Mouse (Mus musculus): Measurements from ENCODE around the gene Adra2b. TPM values are rescaled to one million over a fixed set of nuclear protein-coding genes. Genes with fewer than 3 reads are reported as not detected.

Gene Adra2b
- polyA plus RNA-seq, 1 experiment from 2014 or later: 2.9 TPM

DNA sequence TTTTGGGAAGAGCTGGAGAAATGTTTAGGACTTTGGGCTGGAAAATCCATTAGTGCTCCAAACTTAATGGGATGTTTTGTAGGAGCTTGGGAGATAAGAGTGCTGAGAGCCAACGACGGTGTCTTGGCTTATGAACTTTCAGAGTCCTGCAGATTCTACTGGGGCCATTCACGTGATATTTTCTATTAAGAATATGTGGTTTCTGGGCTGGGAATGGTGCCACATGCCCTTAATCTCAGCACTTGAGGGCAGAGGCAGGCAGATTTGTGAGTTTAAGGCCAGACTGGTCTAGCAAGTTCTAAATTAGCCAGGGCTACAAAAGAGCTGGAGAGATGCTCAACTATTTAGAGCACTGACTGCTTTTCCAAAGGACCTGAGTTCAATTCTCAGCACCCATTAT is 27.3 kb downstream of the Adra2b start:
- DNase-seq (ENCODE audit: low spot score, missing footprints) (no peak), ATAC-seq (ENCODE audit: low FRiP score) (no peak)
- 92% methylated on average over 3 of the region's 3 CpGs for WGBS
- Histone ChIP-seq H3K9me3 (ENCODE audit: control insufficient read depth, low read length) (no peaks in the 10 kb centered on the region), H3K27me3 (ENCODE audit: control insufficient read depth, insufficient read depth, low read length) (no peaks in the 10 kb centered on the region), H3K4me2 (no peak overlapping the region), H3K4me1 (ENCODE audit: control insufficient read depth, insufficient read depth, low read length) (no peaks in the 10 kb centered on the region), H3K4me3 (ENCODE audit: low read depth, low read length) (no peak overlapping the region), H3K27ac (ENCODE audit: low read depth, low read length) (no peak overlapping the region), H3K36me3 (ENCODE audit: control insufficient read depth, insufficient read depth, low read length) (no peaks in the 10 kb centered on the region), H3K9ac (ENCODE audit: low read length) (no peak overlapping the region)

DNA sequence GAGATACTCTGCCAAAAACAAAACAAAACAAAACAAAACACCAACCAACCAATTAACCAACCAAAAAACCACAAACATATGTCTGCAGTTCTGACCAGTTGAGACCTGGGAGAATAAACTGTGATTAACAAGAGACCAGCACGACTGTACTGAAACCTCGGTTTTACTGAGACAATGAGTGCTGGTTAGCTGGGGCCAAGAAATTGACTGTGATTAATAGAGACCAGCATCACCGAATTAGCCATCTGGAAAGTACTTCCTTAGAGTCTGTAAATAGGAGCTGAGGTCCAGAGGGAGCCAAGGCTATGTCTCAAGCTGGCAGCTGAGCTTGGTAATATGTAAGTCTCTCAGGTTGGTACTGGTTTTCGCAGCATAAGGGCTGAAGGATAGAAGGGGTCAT is 27.8 kb downstream of the Adra2b start:
- 83% methylated on average over 4 of the region's 4 CpGs for WGBS
- no peak overlapping the region for H3K4me3 ChIP-seq (ENCODE audit: low read depth, low read length)
- no peak overlapping the region for H3K9ac ChIP-seq (ENCODE audit: low read length)
- H3K36me3 ChIP-seq (ENCODE audit: control insufficient read depth, insufficient read depth, low read length): no peaks in the 10 kb centered on the region
- no peaks in the 10 kb centered on the region for H3K27me3 ChIP-seq (ENCODE audit: control insufficient read depth, insufficient read depth, low read length)
- no peak overlapping the region for H3K4me2 ChIP-seq
- DNase-seq (ENCODE audit: low spot score, missing footprints): no peak
- H3K9me3 ChIP-seq (ENCODE audit: control insufficient read depth, low read length): no peaks in the 10 kb centered on the region
- ATAC-seq (ENCODE audit: low FRiP score): no peak
- H3K4me1 ChIP-seq (ENCODE audit: control insufficient read depth, insufficient read depth, low read length): no peaks in the 10 kb centered on the region
- H3K27ac ChIP-seq (ENCODE audit: low read depth, low read length): no peak overlapping the region

DNA sequence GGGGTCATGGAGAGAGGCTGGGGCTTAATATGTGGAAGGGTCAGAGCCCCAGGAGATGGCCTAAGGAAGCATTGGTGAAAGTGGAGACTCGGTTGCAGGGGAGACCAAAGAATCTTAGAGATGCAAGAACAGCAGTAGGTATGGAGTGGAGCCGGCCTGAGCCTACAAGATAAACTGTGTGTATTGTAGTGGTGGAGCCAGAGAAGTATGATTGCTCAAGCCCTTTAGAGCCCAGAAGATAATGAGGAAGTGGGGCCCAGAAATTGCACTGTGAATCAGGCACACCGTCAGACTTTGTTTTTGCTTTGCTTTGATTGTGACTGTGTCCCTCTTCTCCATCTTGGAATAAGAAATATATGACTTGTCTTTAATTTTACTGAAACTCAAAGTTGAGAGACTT is 28.3 kb downstream of the Adra2b start:
- Histone ChIP-seq H3K4me1 (ENCODE audit: control insufficient read depth, insufficient read depth, low read length) (no peaks in the 10 kb centered on the region), H3K27ac (ENCODE audit: low read depth, low read length) (no peak overlapping the region), H3K9ac (ENCODE audit: low read length) (no peak overlapping the region), H3K4me3 (ENCODE audit: low read depth, low read length) (no peak overlapping the region), H3K36me3 (ENCODE audit: control insufficient read depth, insufficient read depth, low read length) (no peaks in the 10 kb centered on the region), H3K4me2 (no peak overlapping the region), H3K9me3 (ENCODE audit: control insufficient read depth, low read length) (no peaks in the 10 kb centered on the region), H3K27me3 (ENCODE audit: control insufficient read depth, insufficient read depth, low read length) (no peaks in the 10 kb centered on the region)
- 69% methylated on average over 3 of the region's 3 CpGs for WGBS
- no peak for DNase-seq (ENCODE audit: low spot score, missing footprints)
- no peak for ATAC-seq (ENCODE audit: low FRiP score)

DNA sequence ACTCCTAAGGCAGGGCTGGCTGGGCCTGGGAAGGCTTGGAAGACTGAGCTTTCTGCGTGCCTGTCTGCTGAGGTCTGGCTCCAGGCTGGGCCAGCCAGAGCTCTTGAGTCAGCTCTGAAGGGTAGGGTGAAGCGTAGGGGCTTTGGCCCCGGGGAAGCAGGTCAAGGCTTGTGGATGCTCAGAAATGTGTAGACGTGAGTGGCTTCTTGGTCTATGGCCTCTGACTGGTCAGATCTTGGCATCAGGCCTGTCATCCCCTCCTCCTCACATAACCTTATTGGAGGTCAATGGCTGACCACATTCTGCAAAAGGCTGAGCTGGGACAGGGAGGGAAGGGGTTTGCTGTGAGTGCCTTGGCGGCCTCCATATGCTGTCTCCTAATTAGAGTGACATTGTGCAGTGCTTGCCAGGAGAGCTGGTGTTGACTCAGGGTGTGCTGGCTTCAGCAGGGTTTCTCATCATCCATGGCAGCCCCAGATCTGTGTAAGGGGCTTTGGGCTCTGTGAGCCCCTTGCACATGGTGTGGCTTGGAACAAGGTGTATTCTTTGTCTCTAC is 31.7 kb downstream of the Adra2b start:
- H3K4me3 ChIP-seq (ENCODE audit: low read depth, low read length): no peak overlapping the region
- no peaks in the 10 kb centered on the region for H3K4me1 ChIP-seq (ENCODE audit: control insufficient read depth, insufficient read depth, low read length)
- no peak overlapping the region for H3K27ac ChIP-seq (ENCODE audit: low read depth, low read length)
- H3K36me3 ChIP-seq (ENCODE audit: control insufficient read depth, insufficient read depth, low read length): no peaks in the 10 kb centered on the region
- no peaks in the 10 kb centered on the region for H3K27me3 ChIP-seq (ENCODE audit: control insufficient read depth, insufficient read depth, low read length)
- WGBS: 90% methylated on average over 5 of the region's 5 CpGs
- H3K4me2 ChIP-seq: no peak overlapping the region
- ATAC-seq (ENCODE audit: low FRiP score): no peak
- no peak overlapping the region for H3K9ac ChIP-seq (ENCODE audit: low read length)
- no peaks in the 10 kb centered on the region for H3K9me3 ChIP-seq (ENCODE audit: control insufficient read depth, low read length)
- DNase-seq (ENCODE audit: low spot score, missing footprints): no peak

DNA sequence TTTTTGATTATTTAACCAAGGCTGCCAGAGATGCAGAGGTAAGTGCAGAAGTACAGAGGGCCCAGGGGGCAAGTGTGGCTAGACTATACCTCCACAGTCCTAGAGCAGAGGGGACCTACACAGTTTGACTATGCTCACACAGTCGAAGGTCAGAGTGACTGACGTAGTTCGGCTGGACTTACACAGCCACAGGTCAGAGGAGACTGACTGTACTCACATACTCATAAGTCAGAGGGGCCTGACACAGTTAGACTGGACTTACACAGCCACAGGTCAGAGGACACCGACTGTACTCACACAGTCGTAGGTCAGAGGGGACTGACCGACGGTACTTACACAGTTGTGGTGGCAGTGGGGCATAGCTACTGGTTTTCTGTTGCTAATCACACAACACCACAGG is 35.7 kb downstream of the Adra2b start:
- Histone ChIP-seq H3K4me2 (no peak overlapping the region), H3K36me3 (ENCODE audit: control insufficient read depth, insufficient read depth, low read length) (no peaks in the 10 kb centered on the region), H3K27ac (ENCODE audit: low read depth, low read length) (no peak overlapping the region), H3K9ac (ENCODE audit: low read length) (no peak overlapping the region), H3K4me1 (ENCODE audit: control insufficient read depth, insufficient read depth, low read length) (no peaks in the 10 kb centered on the region), H3K9me3 (ENCODE audit: control insufficient read depth, low read length) (no peaks in the 10 kb centered on the region), H3K4me3 (ENCODE audit: low read depth, low read length) (no peak overlapping the region), H3K27me3 (ENCODE audit: control insufficient read depth, insufficient read depth, low read length) (no peaks in the 10 kb centered on the region)
- ATAC-seq (ENCODE audit: low FRiP score) (no peak), DNase-seq (ENCODE audit: low spot score, missing footprints) (no peak)
- 87% methylated on average over 7 of the region's 7 CpGs for WGBS

DNA sequence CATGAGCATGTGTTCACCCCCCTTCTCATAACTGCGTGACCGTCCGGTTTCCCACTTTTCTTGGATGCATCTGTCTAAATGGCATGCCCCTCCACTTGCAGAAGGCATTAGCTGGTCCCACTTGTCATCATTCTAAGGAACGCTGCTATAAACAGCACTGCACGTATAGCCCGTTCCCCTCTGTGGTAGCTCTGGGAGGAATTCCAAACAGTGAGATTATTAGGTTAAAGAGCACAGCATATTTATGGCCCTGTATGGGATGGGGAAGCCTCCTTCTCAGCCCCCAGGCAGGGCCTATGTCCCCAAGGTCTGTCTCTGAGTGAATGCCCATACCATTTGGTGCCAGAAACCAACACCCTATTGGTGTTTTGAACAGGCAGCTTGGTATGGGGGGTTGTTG is 48.1 kb downstream of the Adra2b start:
- H3K4me3 ChIP-seq (ENCODE audit: low read depth, low read length): no peak overlapping the region
- no peak overlapping the region for H3K27ac ChIP-seq (ENCODE audit: low read depth, low read length)
- no peaks in the 10 kb centered on the region for H3K36me3 ChIP-seq (ENCODE audit: control insufficient read depth, insufficient read depth, low read length)
- no peaks in the 10 kb centered on the region for H3K9me3 ChIP-seq (ENCODE audit: control insufficient read depth, low read length)
- 90% methylated on average over 6 of the region's 6 CpGs for WGBS
- no peak overlapping the region for H3K4me2 ChIP-seq
- no peak for DNase-seq (ENCODE audit: low spot score, missing footprints)
- H3K27me3 ChIP-seq (ENCODE audit: control insufficient read depth, insufficient read depth, low read length): no peaks in the 10 kb centered on the region
- no peak overlapping the region for H3K9ac ChIP-seq (ENCODE audit: low read length)
- ATAC-seq (ENCODE audit: low FRiP score): no peak
- H3K4me1 ChIP-seq (ENCODE audit: control insufficient read depth, insufficient read depth, low read length): no peaks in the 10 kb centered on the region

DNA sequence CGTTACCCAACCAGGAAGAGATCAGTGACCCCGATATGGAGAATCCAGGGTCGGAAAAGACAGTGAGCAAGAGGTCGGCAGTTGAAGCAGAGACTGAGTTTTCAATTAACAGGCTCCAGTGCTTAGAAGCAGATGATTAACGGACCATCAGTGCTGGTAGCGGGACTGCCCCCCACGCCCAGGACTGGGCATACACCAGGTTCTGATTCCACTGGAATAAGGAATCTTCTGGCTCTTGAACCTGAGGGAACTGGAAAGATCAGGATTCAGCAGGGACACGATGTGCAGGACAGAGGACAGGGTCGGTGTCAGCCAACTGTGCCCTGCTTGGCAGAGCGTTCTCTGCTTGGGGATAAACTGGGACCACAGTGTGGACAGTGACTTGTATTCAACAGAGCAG is 52.8 kb downstream of the Adra2b start:
- Histone ChIP-seq H3K9ac (ENCODE audit: low read length) (no peak overlapping the region), H3K4me1 (ENCODE audit: control insufficient read depth, insufficient read depth, low read length) (no peaks in the 10 kb centered on the region), H3K27ac (ENCODE audit: low read depth, low read length) (no peak overlapping the region), H3K9me3 (ENCODE audit: control insufficient read depth, low read length) (no peaks in the 10 kb centered on the region), H3K36me3 (ENCODE audit: control insufficient read depth, insufficient read depth, low read length) (no peaks in the 10 kb centered on the region), H3K4me2 (no peak overlapping the region), H3K4me3 (ENCODE audit: low read depth, low read length) (no peak overlapping the region), H3K27me3 (ENCODE audit: control insufficient read depth, insufficient read depth, low read length) (no peaks in the 10 kb centered on the region)
- no peak for DNase-seq (ENCODE audit: low spot score, missing footprints)
- no peak for ATAC-seq (ENCODE audit: low FRiP score)
- 77% methylated on average over 10 of the region's 10 CpGs for WGBS

DNA sequence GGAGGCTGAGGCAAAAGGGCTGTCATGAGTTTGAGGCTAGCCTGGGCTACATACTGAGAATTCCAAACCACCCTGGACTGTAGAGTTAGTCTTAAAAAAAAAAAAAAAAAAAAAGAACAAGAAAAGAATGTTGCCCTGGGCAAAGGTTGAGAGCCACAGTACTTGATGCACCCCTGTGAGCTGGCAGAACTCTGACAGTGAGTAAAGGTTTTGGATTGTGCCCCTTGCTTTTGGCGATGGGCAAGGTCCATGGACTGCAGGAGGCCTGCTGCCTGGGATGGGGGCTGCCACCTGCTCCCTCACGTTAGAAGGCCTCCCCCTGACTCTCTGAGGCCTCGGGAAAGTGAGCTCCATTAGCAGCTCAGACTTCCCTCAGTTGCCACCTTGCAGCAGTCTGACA is 53.7 kb downstream of the Adra2b start:
- no peaks in the 10 kb centered on the region for H3K4me1 ChIP-seq (ENCODE audit: control insufficient read depth, insufficient read depth, low read length)
- 52% methylated on average over 3 of the region's 3 CpGs for WGBS

More for the DNA sequence above, 53.7 kb downstream of the Adra2b start:
- DNase-seq (ENCODE audit: low spot score, missing footprints) (no peak), ATAC-seq (ENCODE audit: low FRiP score) (no peak)
- Histone ChIP-seq H3K36me3 (ENCODE audit: control insufficient read depth, insufficient read depth, low read length) (no peaks in the 10 kb centered on the region), H3K27me3 (ENCODE audit: control insufficient read depth, insufficient read depth, low read length) (no peaks in the 10 kb centered on the region), H3K27ac (ENCODE audit: low read depth, low read length) (no peak overlapping the region), H3K4me2 (no peak overlapping the region), H3K4me3 (ENCODE audit: low read depth, low read length) (no peak overlapping the region), H3K9me3 (ENCODE audit: control insufficient read depth, low read length) (no peaks in the 10 kb centered on the region), H3K9ac (ENCODE audit: low read length) (no peak overlapping the region)

All from midbrain, embryonic 11.5 days (tissue).